Mouse (Mus musculus) natural killer cell, adult 2 months (primary cell): ENCODE data around the gene Clasp2.
"Not testable (repeated sequence)": the region's sequence is repeated elsewhere in the genome, so short reads cannot be mapped to it uniquely, and the experiment has no call there.

Experiments
- DNase-seq, 2 experiments: peaks; one replicate each; pipeline ENCODE4 v3.0.0; 2022; ENCODE audit warnings: low spot score in 2 of 2

Clasp2 gene

DNA sequence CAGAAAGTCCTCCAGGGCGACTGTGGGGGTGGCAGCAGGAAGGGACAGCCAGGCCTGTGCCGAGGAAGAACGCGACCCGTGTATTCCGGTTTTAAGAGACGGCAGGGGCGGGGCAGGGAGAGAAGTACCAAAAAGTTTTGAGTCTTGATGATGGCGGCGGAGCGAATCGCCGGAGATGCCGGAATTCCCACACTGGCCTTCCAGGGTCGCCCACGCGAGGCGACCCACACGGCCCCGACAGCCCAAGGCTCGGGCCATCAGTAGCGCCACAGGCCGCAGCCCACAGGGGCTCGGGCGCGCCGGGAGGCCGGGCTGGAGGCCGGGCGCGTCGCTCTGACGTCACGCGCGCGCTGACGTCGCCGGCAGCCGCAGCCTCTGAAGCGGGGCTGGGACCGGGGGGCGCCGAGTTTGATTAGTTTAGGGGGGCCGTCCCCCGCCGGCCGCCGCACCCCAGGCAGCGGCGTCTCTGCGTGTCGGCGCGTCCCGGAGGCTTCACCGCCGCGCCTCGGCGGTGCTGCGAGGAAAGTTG is at the start of gene Clasp2:
Gene Clasp2, plus strand, starts transcription at position 366 of the 529 bp plus-strand sequence.
- peak; percentile 79 to 80 for DNase-seq

- no peak for DNase-seq
Observed at GRCm38 (mm10) chr9:113701441-113702160, 39.7 kb upstream of the Clasp2 start.

GRCm38 (mm10) chr9:113706108-113706507 is 35.2 kb upstream of the Clasp2 start:
- peak; percentile 41 to 65 for DNase-seq

- peak; percentile 16 to 30 for DNase-seq
Observed at GRCm38 (mm10) chr9:113706841-113707240, 34.4 kb upstream of the Clasp2 start.

DNA sequence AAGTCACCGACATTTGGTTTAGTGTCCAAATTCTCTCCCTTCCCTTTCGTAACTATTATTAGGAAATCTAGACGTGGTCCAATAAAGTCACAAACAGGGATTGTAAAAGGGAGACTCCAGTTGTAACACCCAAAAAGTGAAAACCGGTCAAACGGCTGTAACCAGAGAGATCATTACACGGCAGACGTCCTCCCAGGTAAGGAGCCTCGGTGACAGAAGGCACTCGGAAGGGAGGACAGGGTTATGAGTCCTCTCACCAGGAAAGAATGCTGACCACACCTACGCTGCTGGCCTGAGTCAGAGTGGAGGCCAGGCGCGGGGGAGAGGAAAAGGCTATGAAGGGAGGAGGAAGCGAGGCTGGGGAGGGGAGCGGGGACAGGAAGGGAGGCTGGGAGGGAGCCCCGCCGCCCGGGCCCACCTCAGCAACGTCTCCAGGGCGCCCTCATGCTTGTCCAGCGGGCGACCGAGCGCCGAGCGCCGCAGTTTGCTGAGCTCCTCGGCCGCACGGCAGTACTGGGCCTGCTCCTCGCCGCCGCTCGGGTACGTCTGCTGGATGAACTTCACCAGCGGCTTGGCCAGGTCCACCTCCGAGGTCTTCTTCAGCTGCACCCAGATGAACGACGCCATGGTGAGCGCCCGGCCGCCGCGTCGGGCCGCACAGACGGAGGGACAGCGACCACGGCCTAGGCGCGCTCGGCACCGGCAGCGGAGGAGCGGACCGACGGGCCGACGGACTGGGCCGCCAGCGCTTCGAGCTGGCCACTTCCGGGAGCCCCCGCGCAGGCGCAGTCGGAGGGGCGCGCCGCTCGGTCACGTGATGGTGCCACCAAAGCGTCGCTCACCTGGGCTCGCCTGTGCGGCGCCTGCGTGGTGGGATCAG is 33.6 kb upstream of the Clasp2 start, which contains the start of gene Pdcd6ip:
Gene Pdcd6ip, minus strand, starts transcription at position 779 of the 880 bp plus-strand sequence.
- DNase-seq: peak; percentile 90 to 92

- DNase-seq: no peak
Observed at GRCm38 (mm10) chr9:113708361-113709280, 32.7 kb upstream of the Clasp2 start.

DNA sequence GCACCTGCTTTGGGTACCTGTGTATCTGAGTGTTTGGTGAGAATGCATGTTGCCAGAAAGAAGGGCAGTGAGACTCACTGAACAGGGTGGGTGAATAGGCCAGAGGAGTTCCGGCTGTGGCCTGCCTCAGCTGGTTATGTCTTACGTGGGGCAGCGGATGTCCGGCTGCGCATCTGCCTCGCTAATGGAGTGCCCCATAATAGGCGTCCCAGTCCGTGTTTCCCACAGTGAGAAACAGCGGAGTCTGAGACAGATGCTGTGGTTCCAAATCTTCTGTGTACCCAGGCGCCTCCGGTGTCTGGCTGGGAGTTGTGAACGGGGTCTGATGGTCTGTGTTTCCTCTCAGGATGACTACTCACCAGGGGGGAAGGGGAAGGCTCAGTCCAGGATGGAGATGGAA is 30.4 kb upstream of the Clasp2 start:
- DNase-seq: no peak

DNA sequence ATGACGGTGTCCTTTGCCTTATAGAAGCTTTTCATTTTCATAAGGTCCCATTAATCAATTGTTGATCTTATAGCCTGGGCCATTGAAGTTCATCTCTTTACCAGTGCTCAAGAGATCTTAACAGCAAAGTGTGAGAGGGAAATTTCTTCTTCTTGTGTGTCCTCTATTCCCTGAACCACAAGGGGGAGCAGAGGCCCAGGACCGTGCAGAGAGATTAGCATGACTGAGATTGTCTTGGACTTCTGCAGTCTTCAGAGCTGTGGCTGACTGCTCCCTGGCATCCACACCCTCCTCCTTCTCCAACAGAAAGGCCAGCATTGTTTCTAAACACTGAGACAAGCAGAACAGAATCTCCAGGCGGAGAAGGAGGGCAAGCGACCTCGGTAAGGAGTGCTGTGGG is 22.2 kb upstream of the Clasp2 start:
- no peak for DNase-seq

DNA sequence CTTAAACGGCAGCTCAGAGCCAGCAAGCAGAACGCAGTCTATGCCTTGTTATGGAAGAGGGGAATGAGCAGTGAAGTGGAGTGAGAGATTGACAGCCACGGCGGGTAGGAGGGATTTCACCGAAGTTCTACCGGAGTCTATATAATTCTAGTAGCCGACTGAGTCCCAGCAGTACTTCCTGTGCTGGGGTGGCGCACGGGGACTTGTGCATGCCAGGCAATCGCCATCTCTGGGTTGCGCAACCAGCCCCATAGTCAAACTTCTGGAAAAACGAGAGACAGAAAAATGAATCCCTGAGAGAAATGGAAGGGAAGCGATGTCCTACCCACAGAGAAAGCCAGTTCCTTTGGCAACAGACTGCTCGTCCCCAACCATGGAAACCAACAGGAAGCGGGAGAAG is 16.6 kb upstream of the Clasp2 start:
- DNase-seq: no peak

- DNase-seq: not testable (repeated sequence)
Observed at GRCm38 (mm10) chr9:113725609-113726008, 15.7 kb upstream of the Clasp2 start.

- DNase-seq: no peak
Observed at GRCm38 (mm10) chr9:113726131-113726530, 15.1 kb upstream of the Clasp2 start.

DNA sequence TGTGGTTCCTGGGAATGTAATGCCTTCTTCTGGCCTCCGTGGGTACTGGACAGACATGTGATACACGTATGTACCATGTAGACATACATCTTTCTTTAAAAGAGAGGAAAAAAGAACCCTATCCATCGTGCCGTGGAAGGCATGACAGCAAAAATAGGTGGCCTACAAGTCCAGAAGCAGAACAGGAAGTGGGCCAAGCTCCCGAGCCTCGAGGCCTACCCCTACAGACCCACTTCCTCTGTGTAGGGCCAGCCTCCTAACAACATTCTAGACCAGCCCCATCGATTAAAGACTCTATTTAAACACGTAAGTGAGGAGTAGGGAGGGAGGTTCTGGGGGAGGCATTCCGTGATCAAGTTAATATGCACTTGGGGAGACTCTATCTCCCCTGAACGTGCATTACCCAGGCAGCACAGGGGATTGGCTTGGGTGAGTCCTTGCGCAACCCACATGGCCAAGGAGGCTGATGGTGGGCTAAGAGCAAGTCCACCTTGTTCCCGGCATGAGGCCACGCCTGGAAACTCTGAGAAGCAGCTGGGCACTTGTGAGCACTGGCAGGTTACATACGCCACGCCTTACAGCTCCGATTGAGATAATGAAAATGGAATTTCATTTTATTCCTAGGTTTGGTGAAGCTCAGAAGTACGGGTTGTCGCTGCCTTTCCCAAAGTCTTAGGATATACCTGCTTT is 14.1 kb upstream of the Clasp2 start:
- no peak for DNase-seq

DNA sequence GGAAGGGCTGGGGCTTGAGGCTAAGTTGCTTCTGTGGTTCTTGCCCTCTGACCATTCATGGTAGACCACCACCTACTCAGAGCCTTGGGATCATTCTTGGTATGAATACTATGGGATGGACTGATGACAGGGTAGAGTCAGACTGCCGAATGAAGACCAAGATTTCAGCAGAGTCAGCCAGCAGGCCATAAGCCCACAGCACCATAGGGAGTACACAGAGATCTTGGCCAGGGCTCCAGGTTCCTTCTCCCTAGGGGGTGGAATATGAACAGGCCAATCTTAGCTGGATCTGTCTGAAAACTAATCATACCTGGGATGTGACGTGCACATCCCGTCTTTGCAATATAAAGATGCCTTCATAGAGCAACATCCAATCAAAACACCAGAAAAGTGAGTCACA is 9.7 kb upstream of the Clasp2 start:
- DNase-seq: no peak

DNA sequence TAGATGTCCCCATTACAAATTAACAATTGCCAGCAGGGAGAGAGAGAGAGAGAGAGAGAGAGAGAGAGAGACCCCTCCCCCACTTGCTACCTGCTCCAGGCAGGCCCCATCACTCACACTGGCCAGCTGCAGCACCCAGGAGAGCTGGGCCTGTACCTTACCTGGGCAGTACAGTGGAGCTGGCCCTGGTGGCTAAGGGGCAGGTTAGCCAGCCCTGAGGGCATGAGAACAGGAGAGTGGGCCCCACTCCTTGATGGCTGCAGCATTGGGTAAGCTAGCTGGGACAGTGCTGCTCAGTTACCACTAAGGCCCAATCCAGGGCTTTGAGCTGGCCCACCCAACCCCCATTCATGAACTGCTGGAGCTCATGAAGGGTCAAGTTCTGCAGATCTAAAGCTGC is 5.4 kb upstream of the Clasp2 start:
- DNase-seq: no peak

DNA sequence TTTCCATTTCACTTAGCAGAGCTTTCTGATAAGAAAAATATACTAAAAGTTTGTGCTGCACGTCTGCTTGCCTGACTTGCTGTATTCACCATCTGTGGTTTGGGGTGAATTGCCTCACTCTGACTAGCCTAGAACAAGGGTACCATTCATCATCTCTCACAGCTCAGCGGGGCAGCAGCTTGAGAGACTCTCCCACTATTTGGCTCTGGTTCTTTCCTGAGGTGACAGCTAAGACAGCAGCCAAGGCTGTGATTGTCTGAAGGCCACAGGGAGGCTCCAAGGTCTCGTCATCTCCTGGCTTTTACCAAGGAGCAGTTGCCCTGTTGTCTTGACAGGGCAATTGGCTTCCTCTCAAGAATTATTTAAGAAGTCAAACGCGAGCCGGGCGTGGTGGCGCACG is 3.3 kb upstream of the Clasp2 start:
- DNase-seq: no peak

GRCm38 (mm10) chr9:113738941-113739340 is 2.3 kb upstream of the Clasp2 start:
- no peak for DNase-seq

GRCm38 (mm10) chr9:113741637-113742137 is 414 bp downstream of the Clasp2 start:
- DNase-seq: peak; percentile 37 to 46

GRCm38 (mm10) chr9:113742361-113742794 is 1.1 kb downstream of the Clasp2 start:
- DNase-seq: peak in 1 of 2 experiments; percentile 10

DNA sequence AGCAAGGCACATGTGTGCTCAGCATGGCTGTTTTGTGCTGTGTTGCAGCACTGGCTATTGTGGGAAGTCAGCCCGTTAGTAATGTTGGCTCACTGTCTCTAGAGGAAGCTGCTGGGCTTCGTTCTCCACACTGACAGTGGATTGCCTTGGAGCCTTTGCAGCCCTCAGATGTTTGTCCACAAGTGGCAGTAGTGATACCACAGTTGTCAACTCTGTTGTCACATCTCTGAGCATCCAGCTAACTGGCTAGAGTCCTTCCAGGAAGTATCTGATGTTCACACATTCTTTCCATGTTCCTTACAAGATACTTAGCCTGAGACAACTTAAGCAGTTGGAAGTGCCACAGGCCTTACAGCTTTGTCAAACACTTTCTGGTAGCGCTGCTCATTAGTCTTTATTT is 2.0 kb downstream of the Clasp2 start:
- DNase-seq: no peak

GRCm38 (mm10) chr9:113749356-113749755 is 8.1 kb downstream of the Clasp2 start:
- DNase-seq: no peak
